Mouse (Mus musculus): ENCODE results near the gene Ppm1m. TPM values are rescaled to one million over a fixed set of nuclear protein-coding genes. Genes with fewer than 3 reads are reported as not detected.
"Not testable (repeated sequence)": the region's sequence is repeated elsewhere in the genome, so short reads cannot be mapped to it uniquely, and the experiment has no call there.

Gene Ppm1m
- polyA plus RNA-seq, 1 experiment from 2014 or later, result 43.1 TPM

DNA sequence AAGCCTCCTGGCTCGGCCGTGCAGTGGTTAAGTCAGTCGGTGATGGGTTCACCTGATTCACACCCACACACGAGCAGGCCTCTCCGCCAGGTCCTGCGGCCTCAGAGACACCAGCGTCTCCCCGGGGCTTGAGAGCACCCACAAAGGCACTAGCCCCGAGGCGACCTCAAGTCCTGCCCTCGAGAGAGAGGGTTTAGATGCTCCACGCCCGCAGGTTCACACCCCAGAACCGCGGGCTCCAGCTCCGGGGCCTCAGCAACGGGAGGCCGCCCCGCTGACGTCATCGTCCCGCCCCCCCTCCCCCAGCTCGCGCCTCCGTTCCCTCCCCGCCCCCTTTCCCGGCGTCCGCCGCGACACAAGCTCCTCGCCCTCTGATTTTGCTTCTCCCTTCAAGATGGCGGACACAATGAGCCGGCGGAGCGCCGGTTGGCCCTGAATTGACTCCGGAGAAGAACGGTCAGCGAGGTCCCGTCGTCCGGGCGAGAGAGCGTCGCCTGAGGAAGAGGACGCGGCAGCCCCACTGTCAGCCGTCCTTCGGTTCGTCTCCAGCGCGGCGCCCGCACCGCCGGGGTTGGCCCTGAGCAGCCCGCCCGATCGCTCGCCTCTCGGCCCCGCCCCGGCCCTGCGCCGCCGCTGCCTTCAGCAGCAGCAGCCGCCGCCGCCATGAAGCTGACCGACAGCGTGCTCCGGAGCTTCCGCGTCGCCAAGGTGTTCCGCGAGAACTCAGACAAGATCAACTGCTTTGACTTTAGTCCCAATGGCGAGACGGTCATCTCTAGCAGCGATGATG is 28.8 kb downstream of the Ppm1m start, which contains the start of gene Wdr82:
Gene Wdr82, plus strand, starts transcription at position 373 of the 790 bp plus-strand sequence.
- H3K9me3 ChIP-seq (ENCODE audit: control insufficient read depth, low read length), result no peaks in the 10 kb centered on the region
- peaks cover 29% of the 10 kb centered on the region for H3K4me1 ChIP-seq (ENCODE audit: control insufficient read depth, insufficient read depth, low read length)
- H3K4me3 ChIP-seq (ENCODE audit: low read length), result peak within 1 kb of the TSS; percentile 96
- H3K27me3 ChIP-seq (ENCODE audit: control insufficient read depth, insufficient read depth, low read length), result no peaks in the 10 kb centered on the region
- under 1% methylated on average over 68 of the region's 81 CpGs for WGBS
- H3K27ac ChIP-seq (ENCODE audit: low read depth, low read length), result peak within 1 kb of the TSS; percentile 96
- ATAC-seq (ENCODE audit: low FRiP score, low TSS enrichment), result peak; percentile 93
- peak within 1 kb of the TSS; percentile 97 for H3K9ac ChIP-seq (ENCODE audit: low read depth, low read length)
- H3K36me3 ChIP-seq (ENCODE audit: control insufficient read depth, insufficient read depth, low read length), result no peaks in the 10 kb centered on the region
- peak within 1 kb of the TSS; percentile 69 for H3K4me2 ChIP-seq (replicated peaks; ENCODE audit: low read depth, low read length)

DNA sequence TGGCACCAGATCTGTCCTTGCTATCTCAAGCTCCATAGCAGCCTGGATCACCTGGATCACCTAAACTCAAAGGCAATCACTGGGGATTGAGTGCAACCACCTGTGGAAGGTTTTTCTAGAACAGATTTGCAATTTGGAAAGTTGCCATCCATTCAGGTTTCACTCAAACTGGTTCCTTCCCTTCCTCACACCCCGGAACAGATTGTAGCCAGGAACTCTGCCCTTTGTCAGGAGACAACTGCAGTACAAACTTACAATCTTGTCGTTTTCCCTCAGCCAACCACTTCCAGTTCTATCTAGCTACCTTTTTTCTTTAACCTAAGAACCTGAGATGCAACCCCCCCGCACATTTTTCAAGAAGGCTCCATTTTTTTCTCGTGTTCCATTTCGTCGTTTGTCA is 29.6 kb downstream of the Ppm1m start:
- Histone ChIP-seq H3K4me3 (ENCODE audit: low read length) (peak overlapping the region; percentile 96; the same call in 1 of the 2 replicates), H3K27ac (ENCODE audit: low read depth, low read length) (0 out of 2 replicates have a peak overlapping the region, but pooled peaks have one; percentile 96), H3K9ac (ENCODE audit: low read depth, low read length) (peak overlapping the region; percentile 97; the same call in 1 of the 2 replicates), H3K4me2 (replicated peaks; ENCODE audit: low read depth, low read length) (peak overlapping the region; percentile 48), H3K4me1 (ENCODE audit: control insufficient read depth, insufficient read depth, low read length) (peaks cover 25% of the 10 kb centered on the region), H3K36me3 (ENCODE audit: control insufficient read depth, insufficient read depth, low read length) (no peaks in the 10 kb centered on the region), H3K27me3 (ENCODE audit: control insufficient read depth, insufficient read depth, low read length) (no peaks in the 10 kb centered on the region), H3K9me3 (ENCODE audit: control insufficient read depth, low read length) (no peaks in the 10 kb centered on the region)
- WGBS, result 35% methylated on average over 6 of the region's 6 CpGs
- ATAC-seq (ENCODE audit: low FRiP score, low TSS enrichment), result no peak

DNA sequence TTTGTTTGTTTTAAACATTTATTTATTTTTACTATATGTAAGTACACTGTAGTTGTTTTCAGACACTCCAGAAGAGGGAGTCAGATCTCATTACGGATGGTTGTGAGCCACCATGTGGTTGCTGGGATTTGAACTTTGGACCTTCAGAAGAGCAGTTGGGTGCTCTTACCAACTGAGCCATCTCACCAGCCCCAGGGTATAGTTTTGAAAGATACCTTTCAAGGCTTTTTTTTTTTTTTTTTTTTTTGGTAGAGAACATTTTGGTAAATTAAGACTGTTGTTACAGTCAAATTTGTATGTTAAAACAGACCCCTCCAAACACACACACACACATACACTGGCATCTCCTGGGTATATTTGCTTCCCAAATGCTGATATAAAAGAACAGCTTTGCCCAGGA is 30.5 kb downstream of the Ppm1m start:
- H3K36me3 ChIP-seq (ENCODE audit: control insufficient read depth, insufficient read depth, low read length); H3K9me3 ChIP-seq (ENCODE audit: control insufficient read depth, low read length); H3K4me3 ChIP-seq (ENCODE audit: low read length); H3K27ac ChIP-seq (ENCODE audit: low read depth, low read length); H3K9ac ChIP-seq (ENCODE audit: low read depth, low read length); H3K4me2 ChIP-seq (replicated peaks; ENCODE audit: low read depth, low read length); H3K27me3 ChIP-seq (ENCODE audit: control insufficient read depth, insufficient read depth, low read length); ATAC-seq (ENCODE audit: low FRiP score, low TSS enrichment): not testable (repeated sequence)
- 93% methylated on average over 1 of the region's 1 CpGs for WGBS
- H3K4me1 ChIP-seq (ENCODE audit: control insufficient read depth, insufficient read depth, low read length), result peaks cover 17% of the 10 kb centered on the region

DNA sequence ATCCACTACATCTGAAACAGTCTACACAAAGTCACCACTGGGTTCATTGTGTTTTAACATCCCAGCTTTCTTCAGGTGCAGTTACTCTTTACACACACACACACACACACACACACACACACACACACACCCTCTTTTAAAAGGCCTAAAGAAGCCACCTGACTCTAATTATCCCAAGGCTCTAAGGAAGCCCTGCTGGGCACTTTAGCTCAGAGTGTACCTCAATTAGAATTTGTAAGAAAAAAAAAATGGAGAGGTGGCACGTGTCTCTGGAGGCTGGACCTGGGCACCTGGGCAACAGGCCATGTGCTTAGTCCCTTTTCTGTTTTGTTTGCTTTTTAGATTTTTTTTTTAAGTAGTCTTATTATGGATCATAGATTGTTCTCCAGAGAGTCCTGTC is 31.8 kb downstream of the Ppm1m start:
- ATAC-seq (ENCODE audit: low FRiP score, low TSS enrichment), result no peak
- 44% methylated on average over 1 of the region's 1 CpGs for WGBS
- no peaks in the 10 kb centered on the region for H3K27me3 ChIP-seq (ENCODE audit: control insufficient read depth, insufficient read depth, low read length)

DNA sequence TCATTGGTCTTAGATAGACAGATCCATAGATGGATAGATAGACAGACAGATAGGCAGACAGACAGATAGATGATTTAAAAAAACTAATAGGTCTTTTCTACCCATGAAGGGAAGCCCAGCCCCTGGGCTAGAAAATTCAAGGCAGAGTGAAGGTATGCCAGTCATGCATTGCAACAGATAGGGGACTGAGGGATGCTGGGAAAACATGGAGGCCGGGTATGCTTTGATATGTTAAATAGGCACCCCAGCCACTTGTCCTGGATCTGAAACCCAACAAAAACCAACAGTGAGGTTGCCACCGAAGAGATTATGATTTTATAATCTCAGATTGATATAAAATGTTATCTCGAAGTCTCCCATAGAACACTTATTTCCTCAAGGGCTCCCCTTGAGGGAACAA is 32.3 kb downstream of the Ppm1m start:
- no peaks in the 10 kb centered on the region for H3K9me3 ChIP-seq (ENCODE audit: control insufficient read depth, low read length)
- H3K4me2 ChIP-seq (replicated peaks; ENCODE audit: low read depth, low read length), result no peak overlapping the region
- no peak overlapping the region for H3K4me3 ChIP-seq (ENCODE audit: low read length)
- ATAC-seq (ENCODE audit: low FRiP score, low TSS enrichment), result no peak
- H3K36me3 ChIP-seq (ENCODE audit: control insufficient read depth, insufficient read depth, low read length), result no peaks in the 10 kb centered on the region
- peaks cover 5% of the 10 kb centered on the region; the same call in 1 of the 2 replicates for H3K4me1 ChIP-seq (ENCODE audit: control insufficient read depth, insufficient read depth, low read length)
- H3K27ac ChIP-seq (ENCODE audit: low read depth, low read length), result no peak overlapping the region
- H3K9ac ChIP-seq (ENCODE audit: low read depth, low read length), result no peak overlapping the region
- H3K27me3 ChIP-seq (ENCODE audit: control insufficient read depth, insufficient read depth, low read length), result no peaks in the 10 kb centered on the region
- 83% methylated on average over 3 of the region's 3 CpGs for WGBS

More for the DNA sequence above, 31.8 kb downstream of the Ppm1m start:
- Histone ChIP-seq H3K4me1 (ENCODE audit: control insufficient read depth, insufficient read depth, low read length) (peaks cover 5% of the 10 kb centered on the region; the same call in 1 of the 2 replicates), H3K4me3 (ENCODE audit: low read length) (no peak overlapping the region), H3K4me2 (replicated peaks; ENCODE audit: low read depth, low read length) (no peak overlapping the region), H3K27ac (ENCODE audit: low read depth, low read length) (no peak overlapping the region), H3K36me3 (ENCODE audit: control insufficient read depth, insufficient read depth, low read length) (no peaks in the 10 kb centered on the region), H3K9ac (ENCODE audit: low read depth, low read length) (no peak overlapping the region), H3K9me3 (ENCODE audit: control insufficient read depth, low read length) (no peaks in the 10 kb centered on the region)

DNA sequence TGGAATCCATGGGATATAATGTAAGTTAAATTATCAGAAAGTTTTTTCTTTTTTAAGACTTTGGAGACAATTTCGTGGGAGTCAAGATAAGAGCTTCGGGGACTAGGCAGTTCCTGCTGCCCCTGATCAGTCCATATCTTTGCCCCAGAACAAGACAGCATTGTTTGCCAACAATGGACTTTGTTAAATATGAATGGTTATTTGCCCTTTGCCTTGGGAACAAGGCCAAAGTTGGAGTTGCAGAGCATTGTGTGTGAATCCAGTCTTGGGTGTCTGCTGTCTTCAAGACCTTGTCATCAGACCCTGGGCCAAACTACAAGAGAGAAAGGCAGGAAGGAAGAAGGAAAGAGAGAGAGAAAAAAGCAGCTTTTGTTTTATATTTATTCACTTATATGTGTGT is 32.8 kb downstream of the Ppm1m start:
- H3K4me2 ChIP-seq (replicated peaks; ENCODE audit: low read depth, low read length), result no peak overlapping the region
- no peak overlapping the region for H3K4me3 ChIP-seq (ENCODE audit: low read length)
- no peaks in the 10 kb centered on the region for H3K9me3 ChIP-seq (ENCODE audit: control insufficient read depth, low read length)
- 83% methylated on average over 2 of the region's 2 CpGs for WGBS
- no peak for ATAC-seq (ENCODE audit: low FRiP score, low TSS enrichment)
- H3K4me1 ChIP-seq (ENCODE audit: control insufficient read depth, insufficient read depth, low read length), result peaks cover 5% of the 10 kb centered on the region; the same call in 1 of the 2 replicates
- no peaks in the 10 kb centered on the region for H3K27me3 ChIP-seq (ENCODE audit: control insufficient read depth, insufficient read depth, low read length)
- H3K36me3 ChIP-seq (ENCODE audit: control insufficient read depth, insufficient read depth, low read length), result no peaks in the 10 kb centered on the region
- H3K27ac ChIP-seq (ENCODE audit: low read depth, low read length), result no peak overlapping the region
- no peak overlapping the region for H3K9ac ChIP-seq (ENCODE audit: low read depth, low read length)

DNA sequence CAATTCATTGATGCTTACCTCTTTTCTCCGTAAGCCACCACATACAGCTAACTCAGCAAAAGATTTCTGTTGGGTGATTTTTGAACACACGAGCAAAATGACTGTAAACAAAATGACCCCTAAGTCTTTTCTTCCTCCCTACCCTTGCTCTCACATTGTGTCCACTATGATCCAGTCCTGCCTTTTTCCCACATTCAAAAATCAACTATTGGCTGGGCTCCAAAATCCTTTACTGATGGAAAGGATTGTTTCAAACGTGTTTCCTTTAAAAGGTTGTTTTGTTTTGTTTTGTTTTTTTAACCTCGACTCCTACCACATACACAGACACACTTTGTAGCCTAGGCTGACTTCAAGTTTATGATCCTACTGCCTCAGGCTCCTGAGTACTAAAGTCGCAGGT is 39.1 kb downstream of the Ppm1m start:
- peak overlapping the region; percentile 50 for H3K4me2 ChIP-seq (replicated peaks; ENCODE audit: low read depth, low read length)
- peak overlapping the region; percentile 40; the same call in 1 of the 2 replicates for H3K9ac ChIP-seq (ENCODE audit: low read depth, low read length)
- WGBS, result 34% methylated on average over 5 of the region's 5 CpGs
- peak overlapping the region; percentile 77; the same call in 1 of the 2 replicates for H3K27ac ChIP-seq (ENCODE audit: low read depth, low read length)
- no peaks in the 10 kb centered on the region for H3K9me3 ChIP-seq (ENCODE audit: control insufficient read depth, low read length)
- no peaks in the 10 kb centered on the region for H3K4me1 ChIP-seq (ENCODE audit: control insufficient read depth, insufficient read depth, low read length)
- no peak for ATAC-seq (ENCODE audit: low FRiP score, low TSS enrichment)
- H3K4me3 ChIP-seq (ENCODE audit: low read length), result peak overlapping the region; percentile 42
- no peaks in the 10 kb centered on the region for H3K27me3 ChIP-seq (ENCODE audit: control insufficient read depth, insufficient read depth, low read length)
- no peaks in the 10 kb centered on the region for H3K36me3 ChIP-seq (ENCODE audit: control insufficient read depth, insufficient read depth, low read length)

DNA sequence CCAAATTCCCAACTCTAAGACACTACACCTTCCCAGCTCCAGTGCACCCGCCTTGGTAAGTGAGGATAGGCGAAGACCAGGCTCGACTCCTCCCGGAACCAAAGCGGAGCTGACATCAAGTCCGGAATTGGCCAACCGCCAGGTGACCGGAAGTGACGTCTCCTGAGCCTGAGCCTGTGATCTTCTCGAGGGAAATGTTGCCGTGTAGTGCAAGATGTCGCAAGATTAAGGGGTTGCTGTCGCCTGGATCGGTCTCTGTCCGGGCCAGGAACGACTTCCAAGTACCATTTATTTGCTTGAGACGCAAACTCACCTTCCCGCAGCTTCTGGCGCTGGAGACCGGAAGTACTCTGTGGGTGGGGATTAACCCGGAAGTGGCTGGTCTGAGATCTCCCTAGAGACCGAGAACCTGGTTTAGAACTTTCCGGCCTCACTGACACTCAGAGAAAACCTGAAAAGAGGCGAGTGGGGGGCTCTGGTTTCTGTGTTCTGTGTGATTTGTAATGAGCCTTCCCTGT is 39.7 kb downstream of the Ppm1m start:
- no peaks in the 10 kb centered on the region for H3K36me3 ChIP-seq (ENCODE audit: control insufficient read depth, insufficient read depth, low read length)
- H3K4me3 ChIP-seq (ENCODE audit: low read length), result peak overlapping the region; percentile 42
- H3K9me3 ChIP-seq (ENCODE audit: control insufficient read depth, low read length), result no peaks in the 10 kb centered on the region
- peak overlapping the region; percentile 77 for H3K27ac ChIP-seq (ENCODE audit: low read depth, low read length)
- H3K4me1 ChIP-seq (ENCODE audit: control insufficient read depth, insufficient read depth, low read length), result no peaks in the 10 kb centered on the region
- peak overlapping the region; percentile 50 for H3K4me2 ChIP-seq (replicated peaks; ENCODE audit: low read depth, low read length)
- ATAC-seq (ENCODE audit: low FRiP score, low TSS enrichment), result peak; percentile 86
- 2% methylated on average over 24 of the region's 24 CpGs for WGBS
- peak overlapping the region; percentile 40 for H3K9ac ChIP-seq (ENCODE audit: low read depth, low read length)
- no peaks in the 10 kb centered on the region for H3K27me3 ChIP-seq (ENCODE audit: control insufficient read depth, insufficient read depth, low read length)

DNA sequence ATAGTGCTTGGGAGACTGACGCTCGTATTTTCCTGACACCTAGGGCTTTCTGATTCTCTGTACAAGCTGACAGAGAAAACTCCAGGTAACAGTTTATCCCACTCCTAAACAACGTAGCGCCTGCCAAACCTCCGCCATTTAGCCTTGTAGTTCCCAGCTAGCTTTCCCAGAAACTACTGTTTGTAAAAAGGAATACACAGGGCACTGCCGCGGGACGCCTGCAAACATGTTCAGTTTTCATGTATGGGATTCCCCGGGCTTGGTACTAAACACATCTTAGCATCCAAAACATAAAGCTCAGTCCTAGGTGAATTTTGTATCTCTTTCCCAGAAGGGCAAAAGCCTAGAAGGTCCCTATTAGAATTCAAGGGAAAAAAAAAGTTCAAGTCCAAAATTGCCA is 40.3 kb downstream of the Ppm1m start:
- ATAC-seq (ENCODE audit: low FRiP score, low TSS enrichment), result no peak
- no peaks in the 10 kb centered on the region for H3K9me3 ChIP-seq (ENCODE audit: control insufficient read depth, low read length)
- no peak overlapping the region for H3K27ac ChIP-seq (ENCODE audit: low read depth, low read length)
- H3K4me3 ChIP-seq (ENCODE audit: low read length), result peak overlapping the region; percentile 42
- 81% methylated on average over 9 of the region's 9 CpGs for WGBS
- no peaks in the 10 kb centered on the region for H3K27me3 ChIP-seq (ENCODE audit: control insufficient read depth, insufficient read depth, low read length)
- no peaks in the 10 kb centered on the region for H3K4me1 ChIP-seq (ENCODE audit: control insufficient read depth, insufficient read depth, low read length)
- H3K9ac ChIP-seq (ENCODE audit: low read depth, low read length), result no peak overlapping the region
- peak overlapping the region; percentile 50 for H3K4me2 ChIP-seq (replicated peaks; ENCODE audit: low read depth, low read length)
- no peaks in the 10 kb centered on the region for H3K36me3 ChIP-seq (ENCODE audit: control insufficient read depth, insufficient read depth, low read length)

Measured in kidney, embryonic 14.5 days (tissue).